Mouse (Mus musculus) myocyte (in vitro differentiated cells): ENCODE results near the gene Tssc4.

ENCODE experiments used
- CEBPB ChIP-seq: IDR thresholded peaks from 2 replicates; pipeline ENCODE4 v1.6.1; 2011; ENCODE audit warnings: mild to moderate bottlenecking, moderate library complexity; ENCODE audit not compliant: poor library complexity, insufficient read depth, severe bottlenecking
- E2F4 ChIP-seq: IDR thresholded peaks from one replicate; pipeline ENCODE4 v1.6.1; 2011; ENCODE audit warnings: mild to moderate bottlenecking, control low read depth, moderate library complexity; ENCODE audit not compliant: insufficient read depth
- MAX ChIP-seq: IDR thresholded peaks from one replicate; pipeline ENCODE4 v1.6.1; 2011; ENCODE audit warnings: low read depth, mild to moderate bottlenecking, control low read depth
- MYOD1 ChIP-seq, 3 experiments: IDR thresholded peaks; one replicate each; pipeline ENCODE4 v1.6.1; 2011; ENCODE audit warnings: control low read depth in 2 of 3, low read depth in 2 of 3, mild to moderate bottlenecking in 2 of 3, moderate library complexity in 1 of 3; ENCODE audit not compliant: insufficient read length in 2 of 3, control insufficient read depth in 1 of 3
- MYOG ChIP-seq, 3 experiments: IDR thresholded peaks; one replicate each; pipeline ENCODE4 v1.6.1; 2011; ENCODE audit warnings: control low read depth in 2 of 3, low read depth in 2 of 3, mild to moderate bottlenecking in 2 of 3; ENCODE audit not compliant: insufficient read length in 2 of 3, control insufficient read depth in 1 of 3, insufficient read depth in 1 of 3
- POLR2A ChIP-seq: IDR thresholded peaks from one replicate; pipeline ENCODE4 v1.6.1; 2011; ENCODE audit warnings: low read depth, mild to moderate bottlenecking, control low read depth, moderate library complexity; ENCODE audit not compliant: insufficient read length
- SRF ChIP-seq: IDR thresholded peaks from one replicate; pipeline ENCODE4 v1.6.1; 2011; ENCODE audit warnings: low read depth; ENCODE audit not compliant: control insufficient read depth, insufficient read length
- USF1 ChIP-seq: IDR thresholded peaks from one replicate; pipeline ENCODE4 v1.6.1; 2011; ENCODE audit warnings: low read depth, mild to moderate bottlenecking, control low read depth, moderate library complexity

DNA sequence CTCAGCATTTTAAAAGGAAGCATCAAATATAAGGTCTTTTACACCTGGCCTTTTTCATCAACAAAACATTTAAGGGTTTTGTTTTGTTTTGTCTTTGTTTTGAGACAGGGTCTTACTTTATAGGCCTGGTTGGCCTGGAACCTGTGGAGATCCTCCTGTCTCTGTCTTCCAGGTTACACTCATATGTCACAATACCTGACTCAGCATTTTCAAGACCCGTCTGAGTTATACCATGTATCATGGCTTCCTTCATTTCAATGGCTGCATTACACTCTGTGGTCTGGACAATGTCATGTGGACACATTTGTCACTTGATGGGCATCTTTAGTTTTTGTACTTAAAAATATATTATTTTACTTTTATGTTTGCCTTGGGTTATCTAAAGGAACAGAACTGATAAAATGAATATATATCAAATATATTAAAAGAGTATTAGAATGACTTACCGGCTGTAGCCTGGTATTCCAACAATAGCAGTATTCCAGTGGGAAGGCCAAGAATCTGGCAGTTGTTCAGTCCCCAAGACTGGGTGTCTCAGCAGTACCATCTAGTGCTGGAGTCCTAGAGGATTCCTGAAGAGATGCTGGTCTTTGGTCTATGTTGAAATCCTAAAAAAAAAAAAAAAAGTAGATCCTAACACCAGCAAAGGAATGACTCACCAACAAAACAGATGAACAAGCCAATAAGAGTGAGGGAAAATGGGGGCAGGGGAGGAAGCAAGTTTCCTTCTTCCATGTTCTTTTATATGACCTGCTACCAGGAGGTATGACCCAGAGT is 24.8 kb upstream of the Tssc4 start:
- no peak for TF ChIP-seq SRF
- no peak for TF ChIP-seq MAX
- no peak for TF ChIP-seq POLR2A
- no peak for TF ChIP-seq USF1
- TF ChIP-seq CEBPB: no peak
- TF ChIP-seq MYOG (IDR thresholded peaks at IDR 0.05; ENCODE audit: control insufficient read depth in 1 of 3, insufficient read depth in 1 of 3, insufficient read length in 2 of 3, low read depth in 2 of 3): no peak
- no peak for TF ChIP-seq MYOD1 (IDR thresholded peaks at IDR 0.05; ENCODE audit: control insufficient read depth in 1 of 3, insufficient read length in 2 of 3, low read depth in 2 of 3)
- TF ChIP-seq E2F4: no peak
